Mouse (Mus musculus) C2C12 (cell line): ENCODE measurements around the gene Dlgap1.

Source experiments
- CEBPB ChIP-seq: IDR thresholded peaks from one replicate; pipeline ENCODE4 v1.6.1; 2011; ENCODE audit warnings: low read depth, mild to moderate bottlenecking, control low read depth, moderate library complexity
- CTCF ChIP-seq: IDR thresholded peaks from one replicate; pipeline ENCODE4 v1.5.1; 2011; ENCODE audit not compliant: control insufficient read depth, insufficient read depth, insufficient read length
- MAX ChIP-seq: IDR thresholded peaks from one replicate; pipeline ENCODE4 v1.6.1; 2011; ENCODE audit warnings: mild to moderate bottlenecking, control low read depth
- MYOD1 ChIP-seq: IDR thresholded peaks from one replicate; pipeline ENCODE4 v1.6.1; 2011; ENCODE audit warnings: low read depth; ENCODE audit not compliant: control insufficient read depth, insufficient read length
- MYOG ChIP-seq: IDR thresholded peaks from one replicate; pipeline ENCODE4 v1.6.1; 2011; ENCODE audit not compliant: control insufficient read depth, insufficient read length; ENCODE audit errors: extremely low read depth
- USF1 ChIP-seq: IDR thresholded peaks from one replicate; pipeline ENCODE4 v1.6.1; 2011; ENCODE audit warnings: low read depth, mild to moderate bottlenecking, control low read depth, moderate library complexity

GRCm38 (mm10) chr17:70521058-70521851 is 552.4 kb downstream of the Dlgap1 start:
- TF ChIP-seq MYOD1, result no peak
- no peak for TF ChIP-seq CTCF
- no peak for TF ChIP-seq USF1
- TF ChIP-seq MAX, result no peak
- TF ChIP-seq MYOG, result no peak
- no peak for TF ChIP-seq CEBPB
